Mouse (Mus musculus) hindbrain, embryonic 11.5 days (tissue): ENCODE measurements around the gene Defb21. TPM values are rescaled to one million over a fixed set of nuclear protein-coding genes. Genes with fewer than 3 reads are reported as not detected.

Experiments used
- ATAC-seq: fragments of 200-750 bp; cut with Nextera tagmentation; 2 replicates; pipeline ENCODE4 v1.8.0; 2017; ENCODE audit warnings: mild to moderate bottlenecking, moderate TSS enrichment, moderate library complexity; ENCODE audit not compliant: low FRiP score
- DNase-seq: peaks from one replicate; pipeline ENCODE4 v3.0.0-alpha.2; 2015; ENCODE audit warnings: low spot score
- H3K27ac ChIP-seq: fragments of 300-500 bp; sonication (generic); 2 replicates; pipeline ENCODE4 v1.5.1; 2014; ENCODE audit warnings: mild to moderate bottlenecking, low read depth, low read length
- H3K27me3 ChIP-seq: fragments of 300-500 bp; sonication (generic); 2 replicates; pipeline ENCODE4 v1.6.1; 2014; ENCODE audit warnings: mild to moderate bottlenecking, low read length, moderate library complexity, mixed read lengths; ENCODE audit not compliant: control insufficient read depth, insufficient read depth
- H3K36me3 ChIP-seq: fragments of 300-500 bp; sonication (generic); 2 replicates; pipeline ENCODE4 v1.6.1; 2014; ENCODE audit warnings: mild to moderate bottlenecking, low read length, moderate library complexity, mixed read lengths; ENCODE audit not compliant: control insufficient read depth, insufficient read depth
- H3K4me1 ChIP-seq: fragments of 300-500 bp; sonication (generic); replicated peaks from 2 replicates; pipeline ENCODE4 v1.6.1; 2014; ENCODE audit warnings: low read length, mixed read lengths; ENCODE audit not compliant: control insufficient read depth, insufficient read depth
- H3K4me2 ChIP-seq: fragments of 300-500 bp; sonication (generic); replicated peaks from 2 replicates; pipeline ENCODE4 v1.6.1; 2014; ENCODE audit warnings: mild to moderate bottlenecking, low read depth, low read length
- H3K4me3 ChIP-seq: fragments of 300-500 bp; sonication (generic); 2 replicates; pipeline ENCODE4 v1.5.1; 2014; ENCODE audit warnings: low read depth, low read length
- H3K9ac ChIP-seq: fragments of 300-500 bp; sonication (generic); 2 replicates; pipeline ENCODE4 v1.6.1; 2014; ENCODE audit warnings: low read depth, low read length
- H3K9me3 ChIP-seq: fragments of 300-500 bp; sonication (generic); 2 replicates; pipeline ENCODE4 v1.6.1; 2016; ENCODE audit warnings: low read length; ENCODE audit not compliant: control insufficient read depth
- WGBS: fragments of 180-500 bp; shearing (Covaris S2); extraction: QIAGEN DNeasy Blood & Tissue Kit; methylation state at CpG from one replicate; pipeline ENCODE4 v1.1.7; 2014; 5-methylcytosine and 5-hydroxymethylcytosine counted together
- polyA plus RNA-seq: library from polyadenylated mRNA; unstranded; fragments of >200 nt; fragmentation: Nextera tagmentation; extraction: Ambion mirVana; gene quantifications from 2 replicates; pipeline ENCODE4 v1.2.1, GENCODE M21; 2014

Defb21 gene
- polyA plus RNA-seq, 1 experiment from 2014 or later = not detected

GRCm38 (mm10) chr2:152616470-152616869, 43.9 kb downstream of the Defb21 start:
- H3K4me2 ChIP-seq = no peak overlapping the region
- WGBS = 84% methylated on average over 6 of the region's 6 CpGs
- no peaks in the 10 kb centered on the region for H3K36me3 ChIP-seq
- ATAC-seq (no peak), DNase-seq (no peak)
- H3K27me3 ChIP-seq = no peaks in the 10 kb centered on the region; the same call in none of the 2 replicates
- H3K4me1 ChIP-seq = no peaks in the 10 kb centered on the region
- no peak overlapping the region for H3K9ac ChIP-seq
- H3K4me3 ChIP-seq = no peak overlapping the region
- H3K9me3 ChIP-seq = no peaks in the 10 kb centered on the region
- no peak overlapping the region for H3K27ac ChIP-seq

- Histone ChIP-seq H3K36me3 (no peaks in the 10 kb centered on the region), H3K27me3 (no peaks in the 10 kb centered on the region; the same call in 1 of the 2 replicates), H3K4me3 (no peak overlapping the region), H3K9ac (no peak overlapping the region), H3K27ac (no peak overlapping the region), H3K4me1 (no peaks in the 10 kb centered on the region), H3K4me2 (no peak overlapping the region), H3K9me3 (no peaks in the 10 kb centered on the region)
- no peak for ATAC-seq
- no peak for DNase-seq
- WGBS = 52% methylated on average over 5 of the region's 5 CpGs
These were observed 44.8 kb downstream of the Defb21 start for GRCm38 (mm10) chr2:152617374-152617773.

GRCm38 (mm10) chr2:152620367-152621134, 48.0 kb downstream of the Defb21 start:
- no peaks in the 10 kb centered on the region for H3K36me3 ChIP-seq
- no peaks in the 10 kb centered on the region; the same call in 1 of the 2 replicates for H3K27me3 ChIP-seq
- H3K4me3 ChIP-seq = no peak overlapping the region
- no peak overlapping the region for H3K4me2 ChIP-seq
- H3K9me3 ChIP-seq = no peaks in the 10 kb centered on the region
- ATAC-seq (no peak), DNase-seq (no peak)
- H3K4me1 ChIP-seq = no peaks in the 10 kb centered on the region
- 77% methylated on average over 9 of the region's 9 CpGs for WGBS
- no peak overlapping the region for H3K27ac ChIP-seq
- no peak overlapping the region for H3K9ac ChIP-seq

- 90% methylated on average over 13 of the region's 13 CpGs for WGBS
These were observed 49.6 kb downstream of the Defb21 start for GRCm38 (mm10) chr2:152622151-152622550.

GRCm38 (mm10) chr2:152622953-152623352, 50.4 kb downstream of the Defb21 start, which contains the start of gene Defb25:
TSS of gene Defb25 (minus strand) at chr2:152623053.
- H3K27me3 ChIP-seq = peaks cover 19% of the 10 kb centered on the region
- H3K36me3 ChIP-seq = no peaks in the 10 kb centered on the region
- H3K27ac ChIP-seq = no peak within 1 kb of the TSS
- ATAC-seq = no peak
- 79% methylated on average over 7 of the region's 7 CpGs for WGBS
- DNase-seq = no peak
- no peak within 1 kb of the TSS for H3K4me3 ChIP-seq
- H3K9ac ChIP-seq = no peak within 1 kb of the TSS
- peaks cover 7% of the 10 kb centered on the region; the same call in 1 of the 2 replicates for H3K4me1 ChIP-seq
- H3K9me3 ChIP-seq = no peaks in the 10 kb centered on the region
- H3K4me2 ChIP-seq = no peak within 1 kb of the TSS

More at GRCm38 (mm10) chr2:152622151-152622550, 49.6 kb downstream of the Defb21 start:
- Histone ChIP-seq H3K27me3 (peaks cover 13% of the 10 kb centered on the region), H3K4me3 (no peak overlapping the region), H3K4me2 (no peak overlapping the region), H3K36me3 (no peaks in the 10 kb centered on the region), H3K4me1 (peaks cover 5% of the 10 kb centered on the region; the same call in 1 of the 2 replicates), H3K9ac (no peak overlapping the region), H3K27ac (no peak overlapping the region), H3K9me3 (no peaks in the 10 kb centered on the region)
- ATAC-seq (no peak), DNase-seq (no peak)

Other genes with a start within 250 kb of the Defb21 start
- gene Rbck1, start 240.1 kb upstream of the Defb21 start, polyA plus RNA-seq = 64.7 and 70.6 TPM in 2 replicates
- gene Trib3, start 228.7 kb upstream of the Defb21 start, polyA plus RNA-seq = 0.86 and 1.7 TPM in 2 replicates
- gene Nrsn2, start 196.1 kb upstream of the Defb21 start, polyA plus RNA-seq = 8.2 and 8.5 TPM in 2 replicates
- gene Sox12, start 174.7 kb upstream of the Defb21 start, polyA plus RNA-seq = 18.6 and 20.7 TPM in 2 replicates
- 42.9 and 45.9 TPM in 2 replicates for gene Zcchc3, start 157.7 kb upstream of the Defb21 start, polyA plus RNA-seq
- 2.9 and 3.8 TPM in 2 replicates for gene 6820408C15Rik, start 157.2 kb upstream of the Defb21 start, polyA plus RNA-seq
- gene Defb23, start 108.1 kb upstream of the Defb21 start, polyA plus RNA-seq = not detected in 2 replicates
- not detected in 2 replicates for gene Defb20, start 95.7 kb upstream of the Defb21 start, polyA plus RNA-seq
- gene Defb22, start 82.6 kb upstream of the Defb21 start, polyA plus RNA-seq = not detected in 2 replicates
- gene Defb26, start 61.1 kb upstream of the Defb21 start, polyA plus RNA-seq = not detected in 2 replicates
- gene Defb28, start 54.5 kb upstream of the Defb21 start, polyA plus RNA-seq = not detected in 2 replicates
- not detected in 2 replicates for gene Defb29, start 32.6 kb upstream of the Defb21 start, polyA plus RNA-seq
- gene Gm17416, start 3.4 kb upstream of the Defb21 start, polyA plus RNA-seq = not detected in 2 replicates
- not detected in 2 replicates for gene Defb19, start 7.6 kb downstream of the Defb21 start, polyA plus RNA-seq
- gene Defb45, start 26.7 kb downstream of the Defb21 start, polyA plus RNA-seq = not detected in 2 replicates
- not detected in 2 replicates for gene Defb36, start 31.6 kb downstream of the Defb21 start, polyA plus RNA-seq
- gene Defb25, start 50.3 kb downstream of the Defb21 start, polyA plus RNA-seq = not detected in 2 replicates
- 0.29 and 0.62 TPM in 2 replicates for gene Rem1, start 54.2 kb downstream of the Defb21 start, polyA plus RNA-seq
- 124 and 138 TPM in 2 replicates for gene H13, start 96.7 kb downstream of the Defb21 start, polyA plus RNA-seq
- gene Mcts2, start 114.3 kb downstream of the Defb21 start, polyA plus RNA-seq = 43.9 and 48.5 TPM in 2 replicates
- 166 and 168 TPM in 2 replicates for gene Id1, start 163.5 kb downstream of the Defb21 start, polyA plus RNA-seq
- gene Cox4i2, start 181.4 kb downstream of the Defb21 start, polyA plus RNA-seq = 4.1 and 4.4 TPM in 2 replicates